Mouse (Mus musculus): ENCODE data around the gene Atg4c.

- TF ChIP-seq TAL1 (IDR thresholded peaks at IDR 0.05; ENCODE audit: low read length) (no peak), GATA1 (IDR thresholded peaks at IDR 0.05; ENCODE audit: low read length) (no peak)
These were observed 17.9 kb downstream of the Atg4c start for GRCm38 (mm10) chr4:99211606-99212005.
